26 mouse cellular contexts compared by ENCODE assay signal in the genomic region with DNA sequence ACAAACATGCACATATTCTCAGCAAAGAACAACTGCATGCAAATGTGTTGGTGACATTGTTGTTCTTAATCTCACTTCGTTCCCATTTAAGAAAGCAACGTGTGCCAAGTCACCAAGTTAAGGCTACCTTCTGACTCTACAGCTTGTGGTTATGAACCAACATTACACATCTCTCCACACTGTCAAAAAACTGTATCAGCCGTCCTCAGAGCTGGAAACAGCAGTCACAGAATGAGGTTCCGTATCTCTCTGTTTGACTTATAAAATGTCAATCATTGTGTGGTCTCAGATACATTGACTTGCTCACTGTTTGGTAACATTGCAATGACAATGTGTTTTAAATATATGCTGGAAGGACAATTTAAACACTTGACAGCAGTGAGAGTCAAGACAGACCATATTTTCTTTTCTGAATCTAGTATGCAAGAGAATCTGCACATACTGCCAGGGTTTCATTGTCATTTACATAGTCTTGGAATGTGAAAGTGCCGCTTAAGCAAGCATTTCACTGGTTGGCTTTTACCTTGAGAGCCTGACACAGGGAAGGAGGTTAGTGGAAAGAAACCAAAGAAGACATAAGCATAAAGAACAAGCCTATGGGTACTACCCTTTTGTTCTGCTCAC.
"Had no signal": no experiment of that assay in that cellular context is flagged by ENCODE, and none has a peak within 500 bp of the region (broad histone marks: within the 10 kb centered on the region; RNA-seq: fewer than 3 reads in every experiment).

No protein-coding gene starts in this region.

- H3K27me3 ChIP-seq: heart, embryonic 12.5 days; hindbrain, embryonic 13.5 days; hindbrain, embryonic 15.5 days; kidney, embryonic 15.5 days; limb, embryonic 12.5 days; liver, embryonic 13.5 days; liver, embryonic 15.5 days had no signal

- DNase-seq: gastrocnemius, postnatal 10 days; gastrocnemius, postnatal 25 days; heart, adult 18-20 months; heart, postnatal 10 days; kidney, adult 11 months; kidney, adult 2 months; kidney, adult 9 months; kidney, postnatal 25 days; kidney, postnatal 4 days; liver; liver, embryonic 13.5 days; liver, postnatal 0 days had no signal

- H3K9me3 ChIP-seq: heart, embryonic 10.5 days; heart, embryonic 12.5 days; hindbrain, embryonic 13.5 days; hindbrain, embryonic 15.5 days; kidney, embryonic 15.5 days; limb, embryonic 10.5 days; limb, embryonic 12.5 days; liver, embryonic 13.5 days; liver, embryonic 15.5 days had no signal

- ATAC-seq: hindbrain, postnatal 0 days; intestine, embryonic 16.5 days; liver, postnatal 0 days had no signal

- H3K9ac ChIP-seq: heart, embryonic 12.5 days; hindbrain, embryonic 13.5 days; hindbrain, embryonic 15.5 days; kidney, embryonic 15.5 days; limb, embryonic 12.5 days; liver, embryonic 13.5 days; liver, embryonic 15.5 days; liver, postnatal 0 days had no signal

- H3K27ac ChIP-seq: heart, embryonic 10.5 days; hindbrain, embryonic 13.5 days; hindbrain, embryonic 15.5 days; hindbrain, postnatal 0 days; kidney, embryonic 15.5 days; kidney, postnatal 0 days; layer of hippocampus, adult 2 months; left cerebral cortex, adult 2 months; limb, embryonic 10.5 days; limb, embryonic 12.5 days; liver, embryonic 13.5 days; liver, embryonic 15.5 days had no signal

- H3K4me2 ChIP-seq: heart, embryonic 12.5 days; hindbrain, embryonic 13.5 days; hindbrain, embryonic 15.5 days; kidney, embryonic 15.5 days; limb, embryonic 12.5 days; liver, embryonic 11.5 days; liver, embryonic 13.5 days; liver, embryonic 15.5 days had no signal

- H3K4me3 ChIP-seq: heart, embryonic 10.5 days; heart, embryonic 12.5 days; hindbrain, embryonic 13.5 days; hindbrain, embryonic 15.5 days; kidney, embryonic 15.5 days; layer of hippocampus, adult 2 months; left cerebral cortex, adult 2 months; limb, embryonic 10.5 days; limb, embryonic 12.5 days; liver, embryonic 13.5 days; liver, embryonic 15.5 days had no signal

- H3K36me3 ChIP-seq: heart, embryonic 10.5 days; heart, embryonic 12.5 days; hindbrain, embryonic 13.5 days; hindbrain, embryonic 15.5 days; kidney, embryonic 15.5 days; limb, embryonic 10.5 days; limb, embryonic 12.5 days; liver, embryonic 13.5 days; liver, embryonic 15.5 days had no signal

- H3K4me1 ChIP-seq: heart, embryonic 10.5 days; heart, embryonic 12.5 days; kidney, embryonic 15.5 days; liver, embryonic 13.5 days; liver, embryonic 15.5 days had no signal
